Mouse (Mus musculus) heart, postnatal 10 days (tissue): ENCODE measurements around the gene Il23a. TPM values are rescaled to one million over a fixed set of nuclear protein-coding genes. Genes with fewer than 3 reads are reported as not detected.
"Not testable (repeated sequence)": the region's sequence is repeated elsewhere in the genome, so short reads cannot be mapped to it uniquely, and the experiment has no call there.

ENCODE experiments used
- DNase-seq, 2 experiments: peaks; one replicate each; pipeline ENCODE4 v3.0.0; 2021
- intact Hi-C: fragments of 180-260 bp; cut with DNase I; formaldehyde crosslinking; loops from one replicate; pipeline ENCODE4 v1.15.1; 2025
- total RNA-seq, 2 experiments: library from RNA; stranded (reverse); gene quantifications; 2 replicates each; pipeline ENCODE4 v1.2.3; 2021

Gene Il23a
- total RNA-seq, 2 experiments from 2014 or later = 0.50 to 0.87 TPM

DNA sequence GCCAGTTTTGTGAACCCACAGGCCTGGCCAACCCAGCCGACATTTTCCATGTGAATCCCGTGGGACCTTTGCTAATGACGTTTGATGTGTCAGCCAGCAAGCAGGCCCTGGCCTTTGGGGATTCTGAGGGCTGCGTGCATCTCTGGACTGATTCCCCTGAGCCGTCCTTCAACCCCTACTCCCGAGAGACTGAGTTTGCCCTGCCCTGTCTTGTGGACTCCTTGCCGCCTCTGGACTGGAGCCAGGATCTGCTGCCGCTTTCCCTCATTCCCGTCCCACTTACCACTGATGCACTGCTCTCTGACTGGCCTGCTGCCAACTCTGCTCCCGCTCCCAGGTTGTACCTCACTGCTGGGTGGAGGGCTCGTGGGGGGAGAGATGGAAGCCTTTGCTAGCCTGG lies 11.6 kb upstream of the Il23a start:
- DNase-seq = peak in 1 of 2 experiments; percentile 35
- intact Hi-C loops = no loop called here

DNA sequence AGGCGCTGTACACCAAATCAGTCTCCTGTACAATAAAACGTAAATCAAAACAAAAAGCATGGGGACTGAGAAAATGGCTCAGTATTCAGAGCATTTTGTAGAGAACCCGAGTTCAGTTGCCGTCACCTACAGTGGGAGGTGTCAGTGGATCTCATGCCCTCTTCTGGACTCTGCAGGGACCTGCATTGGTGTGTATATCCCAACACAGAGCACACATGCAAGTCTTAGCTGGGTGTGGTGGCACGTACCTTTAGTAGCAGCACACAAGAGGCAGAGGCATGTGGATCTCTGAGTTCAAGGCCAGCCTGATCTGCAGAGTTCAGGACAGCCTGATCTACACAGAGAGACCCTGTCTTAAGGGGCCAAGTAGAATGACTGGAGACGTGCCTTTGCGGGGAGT lies 11.1 kb upstream of the Il23a start:
- intact Hi-C loops = no loop called here

DNA sequence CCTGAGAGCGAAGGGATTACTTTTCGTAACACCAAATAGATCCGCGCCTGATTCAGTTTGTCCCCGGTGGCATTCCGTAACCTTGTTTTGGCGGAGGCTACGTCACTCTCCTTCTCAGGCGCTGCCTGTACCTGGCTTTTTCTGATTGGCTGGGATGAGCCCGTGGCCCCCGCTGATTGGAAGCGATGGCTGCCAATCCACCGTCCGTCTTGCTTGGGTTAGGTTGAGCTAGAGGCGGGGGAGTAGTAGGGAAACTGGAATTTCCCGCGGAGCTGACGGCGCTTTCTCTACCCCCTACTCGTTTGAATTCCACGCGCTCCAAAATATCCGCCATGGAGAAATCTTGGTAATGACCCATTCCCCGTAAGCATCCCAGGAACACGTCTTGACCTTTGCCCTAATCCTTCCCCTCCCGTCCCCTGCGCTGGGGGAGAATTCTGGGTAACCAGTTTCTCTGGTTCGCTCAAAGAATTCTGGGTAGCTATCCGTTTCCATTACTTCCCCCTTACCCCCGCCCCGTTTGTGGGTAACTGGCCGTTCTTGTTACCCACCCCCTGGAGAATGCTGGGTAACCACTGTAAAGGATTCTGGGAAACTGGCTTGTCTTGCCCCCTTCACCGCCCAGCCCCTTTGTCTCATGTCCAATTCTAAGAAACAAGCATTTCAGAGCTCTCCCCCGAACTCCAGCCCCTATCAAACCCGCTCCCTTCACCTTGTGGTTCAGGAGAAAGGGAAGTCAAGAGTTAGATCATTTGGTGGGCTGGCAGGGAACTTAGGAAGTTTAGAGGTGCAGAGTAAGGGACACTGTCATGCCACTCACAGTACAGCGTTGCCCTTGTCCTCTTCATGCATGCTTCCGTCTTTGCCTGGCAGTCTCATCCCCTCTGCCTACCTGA lies 4.8 kb upstream of the Il23a start, which contains the start of gene Pan2:
Gene Pan2, plus strand, starts transcription at position 210 of the 896 bp plus-strand sequence.
- intact Hi-C loops = no loop called here
- peak; percentile 100 for DNase-seq

More for the DNA sequence above, 11.1 kb upstream of the Il23a start:
- no peak for DNase-seq

DNA sequence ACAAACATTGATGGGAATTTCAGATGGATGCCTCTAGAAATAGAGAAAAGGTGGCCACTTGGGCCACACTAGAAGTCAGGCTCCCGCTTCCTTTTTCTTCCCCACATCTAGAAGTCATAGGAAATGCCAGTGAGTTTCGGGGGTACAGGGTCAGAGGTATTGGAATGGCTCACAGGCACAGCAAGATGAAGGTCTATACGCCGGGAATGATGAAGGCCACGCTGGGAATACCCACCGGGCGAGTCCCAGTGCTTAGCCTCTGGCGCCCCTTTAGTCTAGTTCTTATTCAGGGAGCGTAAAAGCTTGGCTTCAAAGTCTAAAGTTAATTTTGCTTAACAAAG lies 4.2 kb upstream of the Il23a start:
- no peak for DNase-seq
- intact Hi-C loops = no loop called here

DNA sequence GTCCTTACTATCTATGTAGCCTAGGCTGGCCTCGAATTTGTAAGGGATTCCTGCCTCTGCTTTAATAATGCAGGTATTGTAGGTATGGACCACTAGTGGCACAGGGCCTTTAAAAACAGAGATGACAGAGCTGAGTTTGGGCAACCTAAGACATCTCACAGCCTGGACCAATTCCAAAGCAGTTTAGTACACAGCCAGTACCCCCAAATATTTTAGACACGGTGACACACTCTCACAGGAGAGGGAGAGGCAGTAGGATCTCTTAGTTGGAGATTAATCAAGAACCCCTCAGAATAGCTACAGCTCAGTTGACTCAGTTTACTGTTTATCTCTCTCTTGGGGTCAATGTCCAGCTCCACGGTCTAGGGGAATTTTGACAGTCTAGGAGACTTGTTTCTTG lies 3.8 kb upstream of the Il23a start:
- DNase-seq = no peak
- intact Hi-C loops = no loop called here

DNA sequence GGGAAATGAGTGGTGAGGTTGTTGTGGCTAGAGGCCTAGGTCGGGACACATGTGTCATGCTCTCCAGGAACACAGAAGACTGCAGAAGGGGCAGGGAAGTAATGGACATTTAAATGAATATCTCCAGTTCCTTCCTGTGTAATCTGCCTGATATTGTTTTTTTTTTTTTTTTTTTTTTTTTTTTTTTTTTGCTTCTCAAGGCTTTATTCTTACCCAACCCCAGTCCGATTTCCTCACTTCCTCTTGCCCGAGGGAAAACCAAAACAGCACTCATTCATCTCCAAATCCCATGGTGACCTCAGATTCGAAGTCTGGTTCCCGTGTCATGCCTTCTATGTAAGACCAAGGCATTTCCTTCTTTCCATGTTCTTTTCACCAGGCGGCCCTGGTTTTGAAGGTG lies 309 bp downstream of the Il23a start:
- no peak for DNase-seq
- intact Hi-C loops = loop anchor here (10.0 kb wide), 1 partner anchor 183 kb away; no protein-coding TSS in a partner anchor

DNA sequence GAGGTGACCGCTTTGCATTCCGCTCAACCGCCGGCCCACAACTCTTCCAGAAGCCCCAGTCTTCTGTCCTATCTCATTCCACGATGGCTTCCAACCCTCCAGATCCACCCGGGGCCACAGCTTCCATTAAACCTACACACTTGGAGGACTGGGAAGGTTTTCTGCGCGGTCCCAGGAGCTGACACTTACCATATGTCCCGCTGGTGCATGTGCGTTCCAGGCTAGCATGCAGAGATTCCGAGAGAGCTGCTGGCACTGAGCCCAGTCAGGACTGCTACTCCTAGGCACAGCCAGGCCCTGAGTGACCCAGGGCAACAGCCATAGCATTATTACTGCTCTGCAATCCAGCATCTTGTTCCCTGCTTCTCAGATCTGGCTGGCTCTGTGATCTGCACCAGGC lies 930 bp downstream of the Il23a start:
- peak; percentile 67 to 73 for DNase-seq
- intact Hi-C loops = loop anchor here (10.0 kb wide), 1 partner anchor 183 kb away; no protein-coding TSS in a partner anchor

DNA sequence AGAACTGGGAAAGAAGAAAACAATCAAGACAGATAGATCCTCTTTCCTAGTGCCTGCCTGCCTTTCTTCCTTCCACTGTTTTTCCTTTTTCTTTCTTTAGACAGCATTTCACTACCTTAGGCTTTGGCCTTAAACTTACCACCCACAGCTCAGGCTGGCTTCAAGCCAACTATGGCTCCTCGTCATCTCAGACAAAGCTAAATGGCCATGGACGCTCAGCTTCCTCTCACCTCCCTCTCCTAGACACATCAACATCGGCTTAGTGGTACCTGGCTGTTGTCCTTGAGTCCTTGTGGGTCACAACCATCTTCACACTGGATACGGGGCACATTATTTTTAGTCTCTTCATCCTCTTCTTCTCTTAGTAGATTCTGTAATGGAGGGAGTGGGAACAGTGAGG lies 1.3 kb downstream of the Il23a start:
- DNase-seq = peak in 1 of 2 experiments; percentile 23

DNA sequence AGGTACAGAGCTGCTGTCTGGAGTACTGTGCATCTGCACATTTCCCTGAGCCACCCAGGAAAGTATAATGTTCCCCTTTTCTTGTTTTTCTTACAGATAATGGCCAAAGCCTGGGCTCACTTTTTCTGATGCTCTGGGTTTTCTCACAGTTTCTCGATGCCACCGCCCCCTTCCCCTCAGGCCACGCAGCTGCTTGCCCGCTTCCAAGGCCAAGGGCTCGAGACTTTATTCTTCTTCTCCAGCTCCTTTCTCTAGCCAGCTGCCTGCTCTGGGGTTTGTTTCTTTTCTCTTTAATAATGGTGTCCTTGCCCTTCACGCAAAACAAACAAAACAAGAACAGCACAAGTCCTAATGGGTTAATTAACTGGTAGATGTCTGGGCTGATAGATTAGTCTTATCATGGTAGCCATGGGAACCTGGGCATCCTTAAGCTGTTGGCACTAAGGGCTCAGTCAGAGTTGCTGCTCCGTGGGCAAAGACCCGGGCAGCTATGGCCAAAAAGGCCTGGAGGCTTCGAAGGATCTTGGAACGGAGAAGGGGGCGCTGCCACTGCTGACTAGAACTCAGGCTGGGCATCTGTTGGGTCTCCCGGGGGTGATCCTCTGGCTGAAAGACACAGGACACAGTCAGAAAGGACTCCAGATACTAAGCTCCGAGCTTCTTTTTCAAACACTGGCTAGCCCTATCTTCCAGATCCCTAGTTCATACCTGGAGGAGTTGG lies 2.0 kb downstream of the Il23a start:
- no peak for DNase-seq
- intact Hi-C loops = loop anchor here (10.0 kb wide), 1 partner anchor 182 kb away; no protein-coding TSS in a partner anchor

More for the DNA sequence above, 1.3 kb downstream of the Il23a start:
- intact Hi-C loops = loop anchor here (10.0 kb wide), 1 partner anchor 182 kb away; no protein-coding TSS in a partner anchor

DNA sequence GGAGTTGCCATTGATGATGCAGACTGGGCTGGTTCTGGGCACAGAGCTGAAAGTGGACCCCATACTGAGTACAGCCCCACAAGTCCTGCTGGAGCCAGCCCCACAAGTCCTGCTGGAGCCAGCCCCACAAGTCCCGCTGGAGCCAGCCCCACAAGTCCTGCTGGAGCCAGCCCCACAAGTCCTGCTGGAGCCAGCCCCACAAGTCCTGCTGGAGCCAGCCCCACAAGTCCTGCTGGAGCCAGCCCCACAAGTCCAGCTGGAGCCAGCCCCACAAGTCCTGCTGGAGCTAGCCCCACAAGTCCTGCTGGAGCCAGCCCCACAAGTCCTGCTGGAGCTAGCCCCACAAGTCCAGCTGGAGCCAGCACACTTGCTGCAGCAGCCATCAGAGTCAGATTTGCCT lies 8.0 kb downstream of the Il23a start:
- peak; percentile 53 to 65 for DNase-seq
- intact Hi-C loops = loop anchor here (10.0 kb wide), 1 partner anchor 176 kb away; no protein-coding TSS in a partner anchor

DNA sequence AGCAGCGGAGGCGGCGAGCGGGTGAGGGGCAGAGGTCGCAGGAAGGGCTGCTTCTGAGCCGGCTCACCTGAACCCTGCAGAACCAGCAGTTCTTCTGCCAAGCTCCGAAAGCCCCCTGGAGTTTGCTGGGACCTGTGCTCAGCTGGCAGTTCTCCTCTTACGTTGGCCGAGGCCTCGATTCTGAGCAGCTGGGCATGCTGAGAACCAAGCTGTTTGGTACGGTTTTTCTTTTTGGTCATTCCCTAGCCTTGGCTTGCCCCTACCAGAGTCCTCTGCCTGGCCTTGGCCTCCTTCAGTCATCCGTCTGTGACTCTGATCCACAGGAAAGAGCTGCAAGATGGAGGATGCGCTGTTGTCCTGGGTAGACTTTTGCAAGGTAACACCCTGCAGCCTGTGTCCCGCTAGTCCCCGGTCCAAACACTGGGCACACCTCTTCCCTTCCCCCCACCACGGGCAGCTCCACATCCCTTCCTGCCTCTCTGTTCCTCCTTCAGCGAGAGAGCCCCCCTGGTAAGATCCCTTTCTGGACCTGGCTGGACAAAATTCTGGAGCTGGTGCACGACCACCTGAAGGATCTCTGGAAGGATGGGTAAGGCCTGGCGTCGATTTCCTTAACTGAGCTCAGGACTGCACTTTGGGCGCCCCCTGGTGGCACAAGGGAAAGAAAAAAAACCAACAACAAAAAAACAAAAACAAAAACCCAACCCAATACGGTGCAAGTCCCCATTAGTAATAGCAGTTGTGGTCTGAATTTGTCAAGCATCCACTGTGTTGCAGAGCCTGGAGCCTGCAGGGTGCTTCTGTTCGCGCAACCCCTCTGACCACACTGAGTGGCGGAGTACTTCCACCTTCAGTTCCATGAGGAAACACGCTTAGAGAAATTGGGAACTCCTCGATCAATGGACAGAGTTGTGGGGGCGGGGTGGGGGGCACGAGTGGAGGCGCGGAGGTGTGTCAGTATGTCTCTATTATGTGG lies 14.7 kb downstream of the Il23a start:
- intact Hi-C loops = loop anchor here (1.0 kb wide), 1 partner anchor 71 kb away; no protein-coding TSS in a partner anchor
- DNase-seq = peak; percentile 59 to 82

DNA sequence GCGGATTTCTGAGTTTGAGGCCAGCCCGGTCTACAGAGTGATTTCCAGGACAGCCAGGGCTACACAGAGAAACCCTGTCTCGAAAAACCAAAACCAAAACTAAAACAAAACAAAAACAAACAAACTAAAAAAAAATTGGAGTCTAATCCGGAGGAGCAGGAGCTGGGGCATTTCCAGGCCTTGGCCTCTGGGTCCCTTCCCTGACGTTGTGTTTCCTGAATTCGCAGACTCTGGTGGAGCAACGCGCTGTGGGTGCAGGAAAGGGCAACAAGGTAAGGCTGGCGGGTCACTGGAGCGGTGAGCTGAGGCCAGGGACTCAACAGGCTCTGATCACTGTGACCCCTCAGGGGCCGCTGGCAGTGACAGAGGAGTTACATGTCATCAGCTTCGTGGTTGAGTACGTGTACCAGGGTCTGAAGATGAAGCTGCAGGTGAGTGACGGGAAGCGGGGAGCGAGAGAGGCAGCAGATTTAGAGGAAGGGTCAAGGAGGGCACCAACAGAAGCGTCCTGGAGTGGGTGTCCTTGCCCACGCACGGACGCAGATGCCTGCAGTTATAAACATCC lies 15.6 kb downstream of the Il23a start:
- intact Hi-C loops = no loop called here

DNA sequence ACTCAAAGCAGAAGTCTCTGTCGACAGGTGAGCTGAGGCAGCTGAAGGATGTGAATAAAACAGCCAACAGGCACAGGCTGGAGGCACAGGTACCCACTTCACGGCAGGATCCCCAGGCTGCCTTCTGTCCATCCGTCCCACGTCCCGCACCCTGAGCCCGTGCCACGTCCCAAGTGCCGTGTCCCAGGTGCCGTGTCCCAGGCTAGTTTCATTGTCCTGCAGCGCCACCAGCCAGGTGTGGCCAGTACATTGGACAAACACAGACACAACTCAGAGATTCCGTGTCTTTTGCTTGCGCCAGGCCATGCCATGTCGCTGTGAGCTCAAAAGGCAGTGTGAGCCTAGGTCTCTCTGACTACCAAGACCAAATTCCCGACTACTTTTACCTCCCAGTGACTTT lies 16.9 kb downstream of the Il23a start:
- DNase-seq = no peak
- intact Hi-C loops = no loop called here

More for the DNA sequence above, 15.6 kb downstream of the Il23a start:
- no peak for DNase-seq

DNA sequence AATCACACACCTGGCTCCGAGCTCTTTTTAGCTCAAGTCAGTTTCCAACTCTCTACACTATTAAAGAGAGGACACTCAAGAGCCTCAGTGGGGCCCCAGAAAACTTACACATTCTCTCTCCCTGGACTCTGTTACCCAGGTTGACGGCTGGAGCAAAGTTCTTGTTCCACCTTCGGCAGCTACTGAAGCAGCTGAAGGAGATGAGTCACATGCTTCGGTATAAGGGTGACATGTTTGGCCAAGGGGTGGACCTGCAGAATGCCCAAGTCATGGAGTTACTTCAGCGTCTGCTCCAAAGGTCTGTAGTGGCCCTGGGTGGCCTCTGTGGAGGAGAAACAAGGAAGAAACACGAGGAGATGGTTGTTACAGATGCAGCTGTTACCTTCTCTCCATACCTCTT lies 17.6 kb downstream of the Il23a start:
- DNase-seq = no peak
- intact Hi-C loops = no loop called here

DNA sequence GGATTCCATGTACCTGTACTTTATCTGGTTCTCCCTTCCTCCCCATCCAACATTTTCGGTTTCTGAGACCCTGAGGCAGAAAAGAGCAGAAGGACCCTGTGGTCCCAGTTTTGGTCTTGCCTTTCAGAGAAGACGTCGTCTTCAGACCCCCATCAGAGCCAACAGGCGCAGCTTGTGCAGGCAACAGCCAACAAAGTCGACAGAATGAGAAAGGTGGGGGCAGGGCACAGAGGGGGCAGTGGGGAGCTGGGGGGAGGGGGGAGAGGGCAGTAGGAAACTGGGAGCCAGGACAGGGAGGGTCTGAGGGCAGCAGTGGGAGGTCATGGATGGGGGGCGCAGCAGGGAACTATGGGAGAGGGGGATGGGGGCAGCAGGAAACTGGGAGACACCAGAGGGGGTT lies 20.4 kb downstream of the Il23a start:
- DNase-seq = no peak
- intact Hi-C loops = no loop called here

DNA sequence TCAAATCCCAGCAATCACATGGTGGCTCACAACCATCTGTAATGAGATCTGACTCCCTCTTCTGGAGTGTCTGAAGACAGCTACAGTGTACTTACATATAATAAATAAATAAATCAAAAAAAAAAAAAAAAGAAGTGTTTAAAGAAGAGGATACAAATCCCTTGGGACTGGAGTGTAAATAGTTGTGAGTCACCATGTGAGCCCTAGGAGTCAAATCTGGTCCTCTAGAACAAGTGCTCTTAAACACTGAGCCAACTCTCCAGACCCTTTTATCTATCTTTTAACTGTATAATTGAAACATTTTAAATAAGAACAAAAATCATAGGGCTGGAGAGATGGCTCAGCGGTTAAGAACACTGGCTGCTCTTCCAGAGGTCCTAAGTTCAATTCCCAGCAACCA lies 23.2 kb downstream of the Il23a start:
- DNase-seq, intact Hi-C loops: not testable (repeated sequence)

DNA sequence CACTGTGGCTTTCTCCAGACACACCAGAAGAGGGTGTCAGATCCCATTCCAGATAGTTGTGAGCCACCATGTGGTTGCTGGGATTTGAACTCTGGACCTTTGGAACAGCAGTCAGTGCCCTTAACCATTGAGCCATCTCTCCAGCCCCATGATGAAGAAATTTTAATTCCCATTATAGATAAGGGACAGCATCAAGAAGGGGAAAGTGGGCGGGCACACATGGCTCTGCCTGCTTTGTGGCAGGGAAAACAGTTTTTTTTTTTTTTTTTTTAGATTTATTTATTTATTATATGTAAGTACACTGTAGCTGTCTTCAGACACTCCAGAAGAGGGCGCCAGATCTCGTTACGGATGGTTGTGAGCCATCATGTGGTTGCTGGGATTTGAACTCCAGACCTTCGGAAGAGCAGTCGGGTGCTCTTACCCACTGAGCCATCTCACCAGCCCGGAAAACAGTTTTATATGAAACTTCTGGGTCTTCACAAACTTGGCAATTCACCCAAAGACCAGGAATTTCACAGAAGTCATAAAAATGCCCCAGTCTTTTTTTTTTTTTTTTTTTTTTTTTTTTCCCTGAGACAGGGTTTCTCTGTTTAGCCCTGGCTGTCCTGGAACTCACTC lies 25.6 kb downstream of the Il23a start:
- DNase-seq = not testable (repeated sequence)
- intact Hi-C loops = loop anchor here (5.0 kb wide), 1 partner anchor 131 kb away; no protein-coding TSS in a partner anchor

DNA sequence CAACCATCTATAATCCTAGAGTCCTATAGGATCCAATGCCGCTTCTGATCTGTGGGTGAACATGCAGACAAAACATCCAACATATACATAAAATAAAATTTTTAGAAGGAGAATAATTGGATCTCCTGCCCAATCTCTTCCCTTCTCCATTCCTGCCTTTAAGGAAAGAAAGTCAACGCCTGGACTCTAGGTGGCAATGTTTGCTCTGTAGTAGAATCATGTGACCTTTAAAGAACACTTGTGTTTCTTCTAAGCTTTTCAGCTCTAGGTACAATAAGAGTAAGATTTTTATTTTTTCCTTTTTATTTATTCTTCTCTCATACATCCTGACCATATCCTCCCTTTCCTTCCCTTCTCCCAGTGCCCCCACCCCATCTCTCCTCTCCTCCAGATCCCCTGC lies 26.7 kb downstream of the Il23a start:
- intact Hi-C loops = loop anchor here (5.0 kb wide), 1 partner anchor 130 kb away; no protein-coding TSS in a partner anchor
- peak in 1 of 2 experiments; percentile 26 for DNase-seq

DNA sequence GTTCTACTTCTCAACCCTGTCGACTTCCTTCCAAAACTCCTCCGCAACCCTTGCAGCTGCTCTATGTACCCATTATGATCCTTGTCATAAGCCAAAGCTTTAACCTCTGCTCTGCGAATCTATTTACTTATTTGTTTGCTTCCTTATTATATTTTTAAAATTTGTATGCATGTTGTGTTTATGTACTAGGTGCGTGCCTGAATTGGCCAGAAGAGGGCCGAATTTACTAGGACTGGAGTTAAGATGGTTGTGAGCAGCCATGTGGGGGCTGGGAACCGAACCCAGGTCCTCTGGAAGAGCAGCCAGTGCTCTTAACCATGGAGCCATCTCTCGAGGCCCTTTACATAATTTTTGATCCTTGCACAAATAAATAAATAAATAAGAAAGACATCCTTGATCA lies 27.7 kb downstream of the Il23a start:
- no peak for DNase-seq
- intact Hi-C loops = loop anchor here (5.0 kb wide), 1 partner anchor 129 kb away; no protein-coding TSS in a partner anchor
